Mouse (Mus musculus): ENCODE data around the gene Eif3m. TPM values are rescaled to one million over a fixed set of nuclear protein-coding genes. Genes with fewer than 3 reads are reported as not detected.

Eif3m gene
- polyA plus RNA-seq, 2 experiments = 80.8 to 177 TPM

DNA sequence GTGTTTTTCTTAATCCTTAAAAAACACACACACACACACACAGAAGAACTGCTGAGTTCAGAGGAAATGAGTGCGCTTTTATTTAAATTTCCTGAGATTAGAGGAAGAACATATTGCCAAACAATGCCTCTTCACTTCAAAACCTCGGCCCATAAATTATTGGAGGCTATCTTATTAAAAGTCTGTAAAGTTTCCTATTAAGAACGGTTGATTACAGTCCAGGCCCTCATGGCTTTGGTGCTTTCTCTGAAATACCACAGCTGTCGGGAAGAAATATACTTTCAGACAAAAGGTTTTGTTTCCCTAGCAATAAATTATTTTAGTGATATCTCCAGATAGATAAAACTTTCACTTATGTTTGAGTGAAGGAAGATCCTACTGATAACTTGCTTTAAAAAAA lies 26.3 kb upstream of the Eif3m start:
- Histone ChIP-seq H3K36me3 (replicated peaks; ENCODE audit: control insufficient read depth, insufficient read depth, low read depth) (no peaks in the 10 kb centered on the region), H3K4me2 (ENCODE audit: low read depth) (no peak overlapping the region), H3K9ac (replicated peaks) (no peak overlapping the region), H3K27ac (no peak overlapping the region), H3K9me3 (ENCODE audit: control insufficient read depth, low read length) (no peaks in the 10 kb centered on the region), H3K4me1 (replicated peaks; ENCODE audit: control insufficient read depth in 2 of 2, insufficient read depth in 2 of 2, low read length in 1 of 2) (peaks cover 0 to 3% of the 10 kb centered on the region in 2 experiments; a peak in 1 of 4 replicates), H3K4me3 (ENCODE audit: insufficient read depth in 1 of 2, low read depth in 2 of 2, low read length in 2 of 2) (no peak overlapping the region), H3K27me3 (ENCODE audit: control insufficient read depth, insufficient read depth, low read length) (no peaks in the 10 kb centered on the region)
- no peak for ATAC-seq (ENCODE audit: insufficient read depth)
- no peak for TF ChIP-seq EP300 (IDR thresholded peaks at IDR 0.05; ENCODE audit: low read depth)
- no peak for TF ChIP-seq CTCF (IDR thresholded peaks at IDR 0.05; ENCODE audit: low read depth)
- WGBS (ENCODE audit: insufficient replicate concordance) = 51% methylated on average over 4 of the region's 4 CpGs
- no peak for DNase-seq (ENCODE audit: low read depth in 3 of 3, low spot score in 3 of 3)

DNA sequence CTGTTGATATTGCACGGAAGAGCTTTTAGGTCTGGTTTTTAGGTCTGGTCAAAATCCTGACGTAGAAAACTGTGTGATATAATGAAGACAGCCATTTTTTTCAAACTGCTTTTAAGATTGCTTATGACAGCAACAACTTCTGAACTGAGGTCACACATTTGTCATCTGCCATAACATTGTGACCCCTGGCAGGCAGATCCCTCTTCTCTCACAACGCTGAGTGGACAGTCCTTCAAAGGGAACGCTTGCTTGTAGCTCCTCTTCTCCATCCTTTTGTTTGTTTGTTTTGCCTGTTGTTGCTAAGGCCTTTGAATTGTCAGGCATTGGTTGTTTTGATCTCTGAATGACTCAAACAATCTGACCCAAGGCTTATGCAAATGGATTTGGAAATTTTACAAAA lies 24.0 kb upstream of the Eif3m start:
- H3K4me3 ChIP-seq (ENCODE audit: insufficient read depth in 1 of 2, low read depth in 2 of 2, low read length in 2 of 2) = no peak overlapping the region
- DNase-seq (ENCODE audit: low read depth in 3 of 3, low spot score in 3 of 3) (no peak), ATAC-seq (ENCODE audit: insufficient read depth) (no peak)
- no peak overlapping the region for H3K27ac ChIP-seq
- no peaks in the 10 kb centered on the region for H3K36me3 ChIP-seq (replicated peaks; ENCODE audit: control insufficient read depth, insufficient read depth, low read depth)
- no peaks in the 10 kb centered on the region for H3K27me3 ChIP-seq (ENCODE audit: control insufficient read depth, insufficient read depth, low read length)
- H3K4me1 ChIP-seq (replicated peaks; ENCODE audit: control insufficient read depth in 2 of 2, insufficient read depth in 2 of 2, low read length in 1 of 2) = peaks cover 0 to 3% of the 10 kb centered on the region in 2 experiments; a peak in 1 of 4 replicates
- 56% methylated on average over 4 of the region's 4 CpGs for WGBS (ENCODE audit: insufficient replicate concordance)
- H3K9ac ChIP-seq (replicated peaks) = no peak overlapping the region
- H3K4me2 ChIP-seq (ENCODE audit: low read depth) = no peak overlapping the region
- TF ChIP-seq CTCF (IDR thresholded peaks at IDR 0.05; ENCODE audit: low read depth) = no peak
- no peaks in the 10 kb centered on the region for H3K9me3 ChIP-seq (ENCODE audit: control insufficient read depth, low read length)

DNA sequence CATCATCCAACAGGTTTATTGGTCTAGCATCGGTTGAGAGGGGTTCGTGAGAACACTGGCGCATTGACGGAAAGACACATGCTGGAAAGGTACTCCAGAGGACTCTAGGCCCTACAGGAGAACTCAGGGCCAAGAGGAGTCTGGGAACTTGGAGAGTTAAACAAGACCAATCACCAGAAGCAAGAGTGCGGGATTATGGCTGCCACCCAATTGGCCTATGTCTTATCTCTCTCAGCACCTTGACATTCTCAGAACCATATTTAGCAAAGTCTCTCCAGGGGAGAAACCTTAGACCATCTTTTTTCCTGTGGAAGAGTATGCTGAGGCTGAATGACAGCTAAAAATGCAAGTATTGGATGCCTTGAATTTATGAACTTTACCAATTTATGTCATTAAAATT lies 22.0 kb upstream of the Eif3m start:
- TF ChIP-seq EP300 (IDR thresholded peaks at IDR 0.05; ENCODE audit: low read depth) (no peak), CTCF (IDR thresholded peaks at IDR 0.05; ENCODE audit: low read depth) (no peak)
- Histone ChIP-seq H3K9ac (replicated peaks) (no peak overlapping the region), H3K9me3 (ENCODE audit: control insufficient read depth, low read length) (no peaks in the 10 kb centered on the region), H3K4me3 (ENCODE audit: insufficient read depth in 1 of 2, low read depth in 2 of 2, low read length in 2 of 2) (no peak overlapping the region), H3K27ac (no peak overlapping the region), H3K4me2 (ENCODE audit: low read depth) (no peak overlapping the region), H3K27me3 (ENCODE audit: control insufficient read depth, insufficient read depth, low read length) (no peaks in the 10 kb centered on the region), H3K36me3 (replicated peaks; ENCODE audit: control insufficient read depth, insufficient read depth, low read depth) (no peaks in the 10 kb centered on the region), H3K4me1 (replicated peaks; ENCODE audit: control insufficient read depth in 2 of 2, insufficient read depth in 2 of 2, low read length in 1 of 2) (peaks cover 0 to 3% of the 10 kb centered on the region in 2 experiments; a peak in 1 of 4 replicates)
- no peak for DNase-seq (ENCODE audit: low read depth in 3 of 3, low spot score in 3 of 3)
- ATAC-seq (ENCODE audit: insufficient read depth) = 0 out of 2 replicates have a peak, but pooled peaks have one; percentile 35
- 73% methylated on average over 5 of the region's 5 CpGs for WGBS (ENCODE audit: insufficient replicate concordance)

DNA sequence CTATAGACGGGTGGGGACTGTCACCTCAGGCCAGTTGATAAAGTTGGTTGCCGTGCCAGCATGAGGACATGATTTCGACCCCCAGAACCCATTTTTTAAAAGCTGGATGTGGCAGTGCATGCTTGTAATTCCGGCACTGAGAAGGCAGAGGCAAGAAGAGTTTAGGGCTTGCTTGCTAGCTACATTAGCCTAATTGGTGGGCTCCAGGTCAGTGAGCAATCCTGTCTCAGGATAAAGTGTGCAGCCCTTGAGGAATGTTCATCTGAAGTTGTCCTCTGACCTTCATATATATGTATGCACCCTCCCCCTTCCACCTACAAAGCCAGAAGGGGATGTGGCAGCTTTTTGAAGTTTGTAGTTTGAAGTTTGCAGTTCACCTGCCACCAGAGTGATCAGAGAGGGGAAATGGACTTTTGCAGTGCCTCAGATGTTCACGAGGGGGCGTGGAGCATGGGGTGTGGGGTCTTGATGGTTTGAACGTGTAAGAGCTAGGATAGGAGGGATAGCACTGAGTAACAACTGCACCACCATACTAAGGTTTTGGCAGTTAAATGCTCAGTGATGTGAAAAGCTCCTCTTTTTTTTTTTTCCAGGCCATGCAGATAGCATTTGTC lies 21.2 kb upstream of the Eif3m start:
- Histone ChIP-seq H3K9me3 (ENCODE audit: control insufficient read depth, low read length) (no peaks in the 10 kb centered on the region), H3K9ac (replicated peaks) (no peak overlapping the region), H3K27me3 (ENCODE audit: control insufficient read depth, insufficient read depth, low read length) (no peaks in the 10 kb centered on the region), H3K4me3 (ENCODE audit: insufficient read depth in 1 of 2, low read depth in 2 of 2, low read length in 2 of 2) (no peak overlapping the region), H3K36me3 (replicated peaks; ENCODE audit: control insufficient read depth, insufficient read depth, low read depth) (no peaks in the 10 kb centered on the region), H3K4me2 (ENCODE audit: low read depth) (no peak overlapping the region), H3K27ac (no peak overlapping the region), H3K4me1 (replicated peaks; ENCODE audit: control insufficient read depth in 2 of 2, insufficient read depth in 2 of 2, low read length in 1 of 2) (peaks cover 0 to 3% of the 10 kb centered on the region in 2 experiments; a peak in 1 of 4 replicates)
- TF ChIP-seq EP300 (IDR thresholded peaks at IDR 0.05; ENCODE audit: low read depth) (no peak), CTCF (IDR thresholded peaks at IDR 0.05; ENCODE audit: low read depth) (no peak)
- no peak for DNase-seq (ENCODE audit: low read depth in 3 of 3, low spot score in 3 of 3)
- 65% methylated on average over 7 of the region's 7 CpGs for WGBS (ENCODE audit: insufficient replicate concordance)
- no peak for ATAC-seq (ENCODE audit: insufficient read depth)

DNA sequence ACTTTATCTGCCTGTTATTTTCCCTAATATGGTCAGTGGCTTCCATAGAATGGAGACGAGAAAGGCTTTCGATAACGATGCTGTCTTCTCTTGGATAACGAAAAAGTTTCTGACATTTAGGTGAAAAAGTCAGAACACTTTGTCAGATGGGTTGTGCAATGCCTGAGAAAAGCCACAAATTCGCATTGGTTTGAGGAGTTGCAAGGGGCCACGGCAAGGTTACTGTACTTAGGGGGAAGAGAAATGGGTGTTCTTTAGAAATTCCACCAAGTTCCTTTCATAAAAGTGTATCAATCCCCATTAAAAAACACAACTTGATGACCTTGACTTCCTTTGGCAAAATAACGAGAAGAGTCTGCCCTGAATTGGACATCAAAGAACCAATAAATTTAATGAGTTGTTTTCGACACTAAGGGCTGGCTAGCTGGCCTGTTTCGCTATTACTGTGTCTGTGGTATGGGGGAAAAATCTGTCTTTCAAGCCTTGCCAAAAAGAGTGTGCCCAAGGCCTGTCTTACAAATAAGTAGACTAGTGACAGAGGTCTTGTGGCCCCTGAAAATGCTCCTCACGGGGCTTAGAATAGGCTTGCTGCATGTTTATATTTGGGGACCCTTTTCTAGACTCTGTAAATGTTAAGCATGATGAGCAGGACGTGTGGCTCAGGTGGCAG lies 19.7 kb upstream of the Eif3m start:
- no peaks in the 10 kb centered on the region for H3K36me3 ChIP-seq (replicated peaks; ENCODE audit: control insufficient read depth, insufficient read depth, low read depth)
- H3K9ac ChIP-seq (replicated peaks) = no peak overlapping the region
- H3K4me2 ChIP-seq (ENCODE audit: low read depth) = no peak overlapping the region
- no peak for TF ChIP-seq CTCF (IDR thresholded peaks at IDR 0.05; ENCODE audit: low read depth)
- no peak for TF ChIP-seq EP300 (IDR thresholded peaks at IDR 0.05; ENCODE audit: low read depth)
- WGBS (ENCODE audit: insufficient replicate concordance) = 67% methylated on average over 11 of the region's 11 CpGs
- H3K9me3 ChIP-seq (ENCODE audit: control insufficient read depth, low read length) = no peaks in the 10 kb centered on the region
- peaks cover 0 to 3% of the 10 kb centered on the region in 2 experiments; a peak in 1 of 4 replicates for H3K4me1 ChIP-seq (replicated peaks; ENCODE audit: control insufficient read depth in 2 of 2, insufficient read depth in 2 of 2, low read length in 1 of 2)
- H3K27me3 ChIP-seq (ENCODE audit: control insufficient read depth, insufficient read depth, low read length) = no peaks in the 10 kb centered on the region
- no peak for DNase-seq (ENCODE audit: low read depth in 3 of 3, low spot score in 3 of 3)
- H3K27ac ChIP-seq = no peak overlapping the region
- no peak for ATAC-seq (ENCODE audit: insufficient read depth)
- H3K4me3 ChIP-seq (ENCODE audit: insufficient read depth in 1 of 2, low read depth in 2 of 2, low read length in 2 of 2) = no peak overlapping the region

All from liver, embryonic 14.5 days (tissue).